Mouse (Mus musculus) midbrain, embryonic 10.5 days (tissue): ENCODE measurements around the gene Samd9l. TPM values are rescaled to one million over a fixed set of nuclear protein-coding genes. Genes with fewer than 3 reads are reported as not detected.
"Not testable (repeated sequence)": the region's sequence is repeated elsewhere in the genome, so short reads cannot be mapped to it uniquely, and the experiment has no call there.

Source experiments
- DNase-seq: peaks from one replicate; pipeline ENCODE4 v3.0.0-alpha.2; 2017; ENCODE audit warnings: low spot score
- H3K27ac ChIP-seq: fragments of 300-500 bp; sonication (generic); replicated peaks from 2 replicates; pipeline ENCODE4 v1.5.1; 2016; ENCODE audit warnings: mild to moderate bottlenecking
- H3K27me3 ChIP-seq: fragments of 300-500 bp; sonication (generic); 2 replicates; pipeline ENCODE4 v1.6.1; 2016; ENCODE audit warnings: low read depth, mild to moderate bottlenecking; ENCODE audit not compliant: poor library complexity, severe bottlenecking
- H3K36me3 ChIP-seq: fragments of 300-500 bp; sonication (generic); 2 replicates; pipeline ENCODE4 v1.6.1; 2016; ENCODE audit warnings: mild to moderate bottlenecking, moderate library complexity
- H3K4me1 ChIP-seq: fragments of 300-500 bp; sonication (generic); 2 replicates; pipeline ENCODE4 v1.6.1; 2016
- H3K4me3 ChIP-seq: fragments of 300-500 bp; sonication (generic); 2 replicates; pipeline ENCODE4 v1.5.1; 2016; ENCODE audit warnings: mild to moderate bottlenecking, moderate library complexity
- H3K9me3 ChIP-seq: fragments of 300-500 bp; sonication (generic); replicated peaks from 2 replicates; pipeline ENCODE4 v1.6.1; 2016; ENCODE audit warnings: mild to moderate bottlenecking
- WGBS: fragments of 180-500 bp; shearing (Covaris S2); methylation state at CpG from one replicate; pipeline ENCODE4 v1.1.7; 2016; 5-methylcytosine and 5-hydroxymethylcytosine counted together
- polyA plus RNA-seq: library from polyadenylated mRNA; unstranded; fragments of >200 nt; fragmentation: Nextera tagmentation; extraction: Ambion mirVana; gene quantifications from 2 replicates; pipeline ENCODE4 v1.2.1, GENCODE M21; 2016

Gene Samd9l
- polyA plus RNA-seq: 0.31 and 0.36 TPM in 2 replicates

DNA sequence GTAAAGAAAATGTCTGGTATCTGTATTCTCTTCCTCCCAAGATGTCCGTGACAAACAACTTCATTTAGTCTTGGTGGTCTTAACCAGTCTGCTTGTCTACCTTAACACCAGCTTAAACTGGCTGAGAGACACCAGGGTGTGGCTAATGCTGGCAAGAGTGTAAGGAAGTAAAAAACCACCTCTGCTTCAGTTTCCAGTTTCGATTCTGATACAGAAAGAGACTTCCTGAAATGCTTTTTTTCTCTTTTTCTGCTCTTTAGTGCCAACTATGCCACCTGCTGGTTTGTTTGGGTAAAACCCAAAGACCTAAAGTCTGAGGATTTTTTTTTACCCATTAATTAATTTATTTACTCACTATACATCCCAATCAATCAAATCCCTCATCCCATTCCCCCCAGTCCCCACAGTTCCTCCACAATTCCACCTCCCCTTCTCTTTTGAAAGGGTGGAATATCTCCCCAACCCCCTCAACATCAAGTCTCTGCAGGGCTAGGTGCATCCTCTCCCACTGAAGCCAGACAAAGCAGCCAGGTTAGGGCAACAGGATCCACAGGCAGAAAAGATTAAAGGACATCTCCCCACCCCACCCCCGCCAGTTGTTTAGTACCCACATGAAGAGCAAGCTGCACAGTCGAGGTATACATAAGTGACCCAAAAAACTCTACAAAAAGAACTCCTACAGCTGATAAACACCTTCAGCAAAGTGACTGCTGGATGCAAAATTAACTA, at the start of gene Samd9l:
Gene Samd9l (minus strand): TSS at position 233 of the 729 bp plus-strand sequence.
- not testable (repeated sequence) for H3K27me3 ChIP-seq, H3K27ac ChIP-seq, H3K36me3 ChIP-seq, H3K4me1 ChIP-seq, DNase-seq, H3K9me3 ChIP-seq, H3K4me3 ChIP-seq
- WGBS: 51% methylated on average over 4 of the region's 4 CpGs

DNA sequence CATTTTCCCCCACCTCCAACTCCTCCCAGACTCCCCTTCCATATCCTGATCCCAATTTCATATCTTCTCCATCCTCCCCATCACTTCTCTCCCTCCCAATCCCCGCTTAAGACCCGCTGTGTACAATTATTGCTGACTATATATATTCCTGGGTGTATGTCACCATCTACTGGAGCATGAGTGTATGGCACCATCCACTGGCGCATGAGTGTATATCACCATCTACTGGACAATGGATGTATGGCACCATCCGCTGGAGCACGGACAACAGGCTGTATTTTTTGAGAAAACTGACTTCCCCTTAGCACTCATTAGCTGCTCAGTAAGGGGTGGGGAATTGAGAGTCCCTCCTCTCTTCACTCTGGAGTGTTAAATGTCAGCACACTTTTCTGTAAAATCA, 48.0 kb upstream of the Samd9l start:
- Histone ChIP-seq H3K36me3 (no peaks in the 10 kb centered on the region), H3K27ac (no peak overlapping the region), H3K9me3 (no peaks in the 10 kb centered on the region), H3K27me3 (no peaks in the 10 kb centered on the region), H3K4me3 (no peak overlapping the region), H3K4me1 (no peaks in the 10 kb centered on the region)
- WGBS: 7% methylated on average over 5 of the region's 5 CpGs
- peak; percentile 57 for DNase-seq

GRCm38 (mm10) chr6:3443905-3444304, 44.5 kb upstream of the Samd9l start:
- H3K27ac ChIP-seq: no peak overlapping the region
- H3K4me1 ChIP-seq: no peaks in the 10 kb centered on the region
- no peak overlapping the region for H3K4me3 ChIP-seq
- no peaks in the 10 kb centered on the region for H3K27me3 ChIP-seq
- H3K36me3 ChIP-seq: no peaks in the 10 kb centered on the region
- whole genome bisulfite sequencing: 34% methylated on average over 1 of the region's 1 CpGs
- DNase-seq: no peak
- H3K9me3 ChIP-seq: no peaks in the 10 kb centered on the region

DNA sequence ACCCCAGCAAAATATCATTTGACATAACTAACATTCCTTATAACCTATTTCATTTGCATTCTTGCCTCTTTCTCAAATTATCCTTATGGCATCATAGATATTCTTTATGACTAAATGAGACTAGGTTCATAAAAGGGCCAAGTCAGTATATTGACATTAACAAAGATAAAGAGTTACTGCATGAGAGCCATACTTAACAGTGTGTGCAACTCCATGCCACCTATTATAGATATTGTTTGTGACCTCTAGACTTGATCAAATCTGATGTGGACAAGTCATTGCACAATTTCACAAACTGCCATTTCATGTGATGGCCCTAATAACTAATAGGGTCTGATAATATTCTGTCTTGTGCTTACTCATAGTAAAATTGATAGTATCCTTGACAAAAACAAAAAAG, 36.7 kb upstream of the Samd9l start:
- no peak overlapping the region for H3K4me3 ChIP-seq
- H3K27ac ChIP-seq: no peak overlapping the region
- DNase-seq: no peak
- no peaks in the 10 kb centered on the region for H3K36me3 ChIP-seq
- H3K27me3 ChIP-seq: no peaks in the 10 kb centered on the region
- H3K4me1 ChIP-seq: no peaks in the 10 kb centered on the region
- H3K9me3 ChIP-seq: no peaks in the 10 kb centered on the region; the same call in 1 of the 2 replicates

DNA sequence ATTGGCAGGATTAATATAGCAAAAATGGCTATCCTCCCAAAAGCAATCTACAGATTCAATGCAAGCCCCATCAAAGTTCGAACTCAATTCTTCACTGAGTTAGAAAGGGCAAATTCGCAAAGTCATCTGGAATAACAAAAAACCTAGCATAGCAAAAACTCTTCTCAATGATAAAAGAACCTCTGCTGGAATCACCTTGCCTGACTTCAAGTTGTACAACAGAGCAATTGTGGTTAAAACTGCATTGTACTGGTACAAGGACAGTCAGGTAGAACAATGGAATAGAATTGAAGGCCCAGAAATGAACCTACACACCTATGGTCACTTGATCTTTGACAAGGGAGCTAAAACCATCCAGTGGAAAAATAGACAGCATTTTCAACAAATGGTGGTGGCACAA, 31.6 kb upstream of the Samd9l start:
- DNase-seq, H3K4me3 ChIP-seq, H3K9me3 ChIP-seq, H3K27ac ChIP-seq, H3K4me1 ChIP-seq, H3K27me3 ChIP-seq, H3K36me3 ChIP-seq: not testable (repeated sequence)
- WGBS: 83% methylated on average over 2 of the region's 2 CpGs

GRCm38 (mm10) chr6:3427047-3427446, 27.7 kb upstream of the Samd9l start:
- Histone ChIP-seq H3K27me3 (no peaks in the 10 kb centered on the region), H3K36me3 (no peaks in the 10 kb centered on the region), H3K27ac (no peak overlapping the region), H3K9me3 (no peaks in the 10 kb centered on the region), H3K4me1 (no peaks in the 10 kb centered on the region), H3K4me3 (no peak overlapping the region)
- no peak for DNase-seq
- 82% methylated on average over 1 of the region's 1 CpGs for WGBS

DNA sequence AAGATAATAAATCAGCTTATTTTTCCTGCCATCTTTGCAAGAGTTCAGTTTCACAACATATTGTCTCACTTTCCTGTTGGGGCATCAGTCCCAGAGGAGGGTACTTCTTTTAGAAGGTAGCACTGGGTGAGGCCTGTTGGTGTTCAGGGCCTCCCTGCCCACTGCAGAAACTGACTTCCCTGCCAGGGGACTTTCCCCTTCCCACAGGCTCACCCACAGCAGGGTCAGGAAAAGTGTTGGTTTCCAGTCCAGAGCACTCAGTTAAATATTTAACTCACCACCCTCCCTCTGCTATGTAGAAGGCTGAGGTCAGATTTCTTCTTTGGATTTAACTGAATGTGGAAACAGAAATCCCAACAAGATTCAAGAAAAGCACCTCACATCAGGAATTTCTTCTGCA, 26.0 kb upstream of the Samd9l start:
- H3K4me3 ChIP-seq, H3K36me3 ChIP-seq, H3K27ac ChIP-seq, H3K27me3 ChIP-seq, DNase-seq, H3K4me1 ChIP-seq, H3K9me3 ChIP-seq: not testable (repeated sequence)

DNA sequence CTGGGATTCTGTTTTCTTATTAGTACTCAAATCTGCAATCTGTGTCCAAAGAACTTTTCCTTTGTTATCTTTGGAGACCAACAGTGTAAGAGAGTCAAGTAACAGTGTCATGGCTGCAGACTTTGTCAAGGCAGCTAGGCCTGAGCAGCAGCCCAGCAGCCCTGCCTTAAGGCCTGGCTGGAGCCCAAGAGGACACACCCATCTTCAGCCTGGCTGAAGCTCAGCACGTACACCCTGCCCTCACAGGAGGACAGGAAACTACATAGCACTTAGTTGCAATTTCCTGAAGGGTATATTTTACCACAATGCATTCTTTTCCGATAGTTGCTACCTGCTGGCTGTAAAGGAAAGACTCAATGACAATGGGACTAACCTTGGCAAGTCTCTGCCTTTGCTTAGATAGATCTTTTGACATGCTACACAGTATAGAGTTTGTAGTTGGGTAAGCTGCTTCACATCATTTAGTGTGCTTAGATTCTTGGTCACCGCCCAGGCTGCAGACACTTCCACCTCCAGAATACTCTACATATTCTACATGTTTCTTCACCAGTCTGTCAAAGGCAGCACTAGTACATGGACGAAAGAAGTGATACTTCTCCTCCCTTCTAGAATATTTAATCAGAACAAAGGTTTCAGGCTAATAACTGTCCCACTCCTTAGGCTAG, 25.4 kb upstream of the Samd9l start:
- 41% methylated on average over 1 of the region's 4 CpGs for whole genome bisulfite sequencing
- not testable (repeated sequence) for DNase-seq, H3K4me3 ChIP-seq, H3K9me3 ChIP-seq, H3K4me1 ChIP-seq, H3K36me3 ChIP-seq, H3K27me3 ChIP-seq, H3K27ac ChIP-seq

DNA sequence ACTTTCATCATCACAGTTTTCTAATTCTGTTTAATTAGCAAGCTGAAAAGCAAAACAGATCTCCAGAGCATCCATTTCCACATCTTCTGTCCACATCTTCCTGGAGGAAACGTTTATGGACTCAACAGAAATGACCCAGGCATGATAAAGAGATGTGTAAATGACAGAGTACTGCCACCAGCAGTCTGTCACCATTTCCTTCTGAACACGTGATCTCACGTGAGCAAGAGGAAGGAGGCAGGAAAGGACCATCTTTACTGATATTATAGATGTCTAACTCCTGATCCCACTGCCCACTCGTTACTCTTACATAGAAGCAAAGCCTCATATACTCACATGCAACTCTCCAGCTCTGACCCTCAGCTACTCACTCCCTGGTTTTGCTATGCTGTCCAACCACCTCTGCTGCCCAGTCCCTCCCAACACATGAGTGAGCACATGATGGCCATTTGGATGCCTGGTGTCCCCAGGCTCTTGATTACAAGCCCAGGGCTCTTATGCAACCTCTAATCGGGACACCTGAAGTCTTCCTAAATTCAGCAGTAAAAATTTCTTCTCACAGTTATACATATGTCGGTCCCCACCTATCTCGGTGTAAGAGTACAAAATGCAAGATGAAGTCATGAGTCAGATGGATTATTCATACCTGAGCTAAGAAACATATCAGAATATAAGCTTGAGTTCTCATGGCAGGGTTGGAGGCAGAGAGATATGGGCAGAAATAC, 2.0 kb downstream of the Samd9l start:
- not testable (repeated sequence) for H3K9me3 ChIP-seq, H3K27ac ChIP-seq, H3K4me3 ChIP-seq, DNase-seq, H3K36me3 ChIP-seq, H3K27me3 ChIP-seq, H3K4me1 ChIP-seq
- 88% methylated on average over 5 of the region's 7 CpGs for WGBS

DNA sequence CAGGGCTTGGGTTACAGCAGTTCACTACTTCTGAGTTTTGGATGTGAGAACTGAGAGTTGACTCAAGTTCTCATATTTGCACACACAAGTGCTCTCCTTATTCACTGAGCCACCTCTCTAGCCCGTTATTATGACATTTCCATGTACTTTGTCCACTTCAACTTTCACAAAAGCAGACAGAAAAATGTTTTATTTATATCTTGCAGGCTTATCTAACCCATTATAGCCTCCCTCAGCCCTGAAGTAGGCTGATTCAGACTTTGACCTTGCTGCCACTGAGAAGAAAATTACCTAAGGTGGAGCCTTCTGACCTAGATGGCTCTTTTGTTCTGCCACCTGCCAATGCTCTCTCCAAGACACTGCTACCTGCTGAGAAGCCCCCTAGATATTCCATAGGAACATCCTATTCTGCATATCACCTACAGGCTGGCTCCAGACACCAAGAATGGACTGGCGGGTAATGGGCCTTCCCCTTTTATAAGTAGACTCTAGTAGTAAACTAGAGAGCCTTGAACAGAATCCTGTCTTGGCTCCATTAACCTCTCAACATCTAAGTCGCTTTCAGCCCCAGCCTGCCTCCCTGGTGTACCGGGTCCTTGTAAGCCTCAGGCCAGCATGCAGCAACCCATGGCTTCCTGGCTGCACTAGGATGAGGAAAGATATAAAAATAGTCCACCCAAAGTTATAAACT, 3.3 kb downstream of the Samd9l start:
- H3K9me3 ChIP-seq, DNase-seq, H3K4me1 ChIP-seq, H3K27ac ChIP-seq, H3K27me3 ChIP-seq, H3K4me3 ChIP-seq, H3K36me3 ChIP-seq: not testable (repeated sequence)
- WGBS: 69% methylated on average over 4 of the region's 4 CpGs

DNA sequence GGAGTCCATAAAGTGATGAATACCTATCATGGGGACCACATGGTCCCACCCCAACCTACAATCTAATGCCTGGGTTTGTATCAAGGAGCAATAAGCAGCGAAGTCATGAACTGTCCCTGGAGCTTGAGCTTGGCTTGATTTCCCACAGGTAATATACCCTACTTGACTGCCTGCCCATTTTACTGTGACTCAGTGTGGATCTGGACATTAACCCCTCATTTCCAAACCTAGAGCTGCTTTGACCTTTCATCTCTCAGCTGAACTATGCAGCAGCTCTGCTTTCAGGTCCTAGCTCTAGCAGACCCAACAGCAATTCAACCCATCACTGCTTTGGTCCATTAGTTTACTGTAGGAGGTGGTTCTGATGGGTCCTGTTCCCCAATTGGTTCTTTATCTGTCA, 9.4 kb downstream of the Samd9l start:
- 83% methylated on average over 1 of the region's 1 CpGs for WGBS
- Histone ChIP-seq H3K27me3 (no peaks in the 10 kb centered on the region), H3K36me3 (no peaks in the 10 kb centered on the region), H3K9me3 (0 out of 2 replicates have a peak, but pooled peaks cover 8% of the 10 kb centered on the region), H3K27ac (no peak overlapping the region), H3K4me1 (no peaks in the 10 kb centered on the region), H3K4me3 (no peak overlapping the region)
- DNase-seq: no peak

- Histone ChIP-seq H3K27ac (no peak overlapping the region), H3K4me3 (no peak overlapping the region), H3K27me3 (no peaks in the 10 kb centered on the region), H3K36me3 (no peaks in the 10 kb centered on the region), H3K4me1 (no peaks in the 10 kb centered on the region), H3K9me3 (0 out of 2 replicates have a peak, but pooled peaks cover 8% of the 10 kb centered on the region)
- WGBS: 88% methylated on average over 6 of the region's 6 CpGs
- no peak for DNase-seq
These were observed 12.8 kb downstream of the Samd9l start for GRCm38 (mm10) chr6:3386565-3386964.

GRCm38 (mm10) chr6:3384816-3385215, 14.6 kb downstream of the Samd9l start:
- not testable (repeated sequence) for H3K36me3 ChIP-seq, H3K4me3 ChIP-seq, H3K4me1 ChIP-seq, H3K9me3 ChIP-seq, H3K27ac ChIP-seq, H3K27me3 ChIP-seq, DNase-seq
